Mouse (Mus musculus): ENCODE measurements around the gene Sept9. TPM values are rescaled to one million over a fixed set of nuclear protein-coding genes. Genes with fewer than 3 reads are reported as not detected.

The Sept9 gene
- polyA plus RNA-seq, 1 experiment from 2014 or later, result 208 TPM

DNA sequence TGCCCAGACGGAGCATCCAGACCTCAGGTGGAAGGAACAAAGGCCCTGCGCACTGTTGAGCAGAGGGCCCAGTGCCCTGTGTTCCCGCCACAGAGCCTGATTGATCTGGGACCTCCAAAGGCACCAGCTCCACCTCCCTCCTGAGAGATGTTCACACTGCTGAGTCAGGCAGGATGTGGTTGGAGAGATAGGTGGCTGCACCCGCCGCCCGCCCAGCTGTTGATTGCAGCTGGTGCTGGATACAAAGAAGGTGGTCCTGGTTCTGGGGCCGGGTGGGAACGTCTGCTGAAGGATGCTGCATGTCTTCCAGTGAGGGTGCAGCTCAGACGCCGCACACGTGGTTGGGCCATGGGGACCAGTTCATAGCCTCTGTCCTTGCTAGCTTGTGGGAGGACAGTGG, 93.0 kb downstream of the Sept9 start:
- Histone ChIP-seq H3K27me3 (ENCODE audit: control insufficient read depth, insufficient read depth, low read length) (no peaks in the 10 kb centered on the region), H3K9me3 (ENCODE audit: control insufficient read depth, low read length) (no peaks in the 10 kb centered on the region), H3K4me3 (ENCODE audit: low read depth, low read length) (no peak overlapping the region), H3K9ac (ENCODE audit: low read length) (no peak overlapping the region), H3K4me2 (ENCODE audit: low read depth, severe bottlenecking) (no peak overlapping the region), H3K36me3 (ENCODE audit: control insufficient read depth, insufficient read depth, low read length) (peaks cover 19% of the 10 kb centered on the region), H3K27ac (replicated peaks; ENCODE audit: low read depth, low read length) (no peak overlapping the region), H3K4me1 (ENCODE audit: control insufficient read depth, insufficient read depth, low read length) (peaks cover 4% of the 10 kb centered on the region)
- no peak for DNase-seq (ENCODE audit: low spot score)
- no peak for ATAC-seq (ENCODE audit: insufficient number of reproducible peaks, low FRiP score, low TSS enrichment, low read depth)
- 83% methylated on average over 11 of the region's 11 CpGs for WGBS

DNA sequence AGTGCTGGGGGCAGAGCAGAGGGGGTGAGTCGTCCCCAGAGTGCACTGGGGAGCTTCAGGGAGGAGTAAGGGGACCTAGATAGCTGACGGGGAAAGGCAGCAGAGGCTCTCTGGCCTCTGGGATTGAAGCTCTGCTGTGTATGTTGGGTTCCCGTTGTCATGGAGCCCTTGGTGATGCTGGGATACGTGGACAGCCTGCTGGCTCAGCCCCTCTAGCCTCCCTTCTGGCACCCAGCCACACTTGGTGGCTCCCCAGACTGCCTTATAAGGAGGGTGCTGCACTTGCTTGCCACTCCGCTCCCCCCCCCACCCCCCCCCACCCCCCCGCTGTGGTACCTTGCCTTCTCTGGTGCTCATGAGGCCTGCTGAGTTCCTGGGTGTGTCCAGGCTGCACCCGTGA, 95.8 kb downstream of the Sept9 start:
- ATAC-seq (ENCODE audit: insufficient number of reproducible peaks, low FRiP score, low TSS enrichment, low read depth), result no peak
- H3K27me3 ChIP-seq (ENCODE audit: control insufficient read depth, insufficient read depth, low read length), result no peaks in the 10 kb centered on the region
- H3K4me2 ChIP-seq (ENCODE audit: low read depth, severe bottlenecking), result no peak overlapping the region
- peaks cover 17% of the 10 kb centered on the region for H3K36me3 ChIP-seq (ENCODE audit: control insufficient read depth, insufficient read depth, low read length)
- H3K9me3 ChIP-seq (ENCODE audit: control insufficient read depth, low read length), result no peaks in the 10 kb centered on the region
- no peak for DNase-seq (ENCODE audit: low spot score)
- H3K4me1 ChIP-seq (ENCODE audit: control insufficient read depth, insufficient read depth, low read length), result peaks cover 4% of the 10 kb centered on the region
- no peak overlapping the region for H3K9ac ChIP-seq (ENCODE audit: low read length)
- no peak overlapping the region for H3K4me3 ChIP-seq (ENCODE audit: low read depth, low read length)
- H3K27ac ChIP-seq (replicated peaks; ENCODE audit: low read depth, low read length), result no peak overlapping the region
- WGBS, result 69% methylated on average over 7 of the region's 7 CpGs

DNA sequence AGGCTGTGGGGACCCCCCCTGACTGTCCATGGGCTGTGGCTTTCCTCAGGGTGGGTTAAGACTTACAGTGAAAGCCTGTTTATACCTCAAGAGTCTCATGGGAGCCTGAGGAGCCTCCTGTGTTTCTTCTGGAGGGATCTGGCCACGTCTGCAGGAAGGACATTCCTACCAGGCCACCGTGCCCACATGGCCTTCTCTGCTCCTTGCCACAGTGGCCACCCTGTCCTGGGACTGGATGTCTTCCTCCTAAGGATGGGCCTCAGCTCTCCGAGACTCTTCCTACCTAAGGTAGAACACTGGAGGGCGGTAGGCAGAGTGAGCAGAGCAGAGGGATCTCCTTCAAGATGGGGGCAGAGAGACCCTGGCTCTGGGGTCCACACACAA, 96.6 kb downstream of the Sept9 start:
- Histone ChIP-seq H3K27me3 (ENCODE audit: control insufficient read depth, insufficient read depth, low read length) (no peaks in the 10 kb centered on the region), H3K27ac (replicated peaks; ENCODE audit: low read depth, low read length) (no peak overlapping the region), H3K9ac (ENCODE audit: low read length) (no peak overlapping the region), H3K9me3 (ENCODE audit: control insufficient read depth, low read length) (no peaks in the 10 kb centered on the region), H3K36me3 (ENCODE audit: control insufficient read depth, insufficient read depth, low read length) (peaks cover 15% of the 10 kb centered on the region), H3K4me3 (ENCODE audit: low read depth, low read length) (no peak overlapping the region), H3K4me1 (ENCODE audit: control insufficient read depth, insufficient read depth, low read length) (peaks cover 4% of the 10 kb centered on the region), H3K4me2 (ENCODE audit: low read depth, severe bottlenecking) (no peak overlapping the region)
- 80% methylated on average over 4 of the region's 4 CpGs for WGBS
- DNase-seq (ENCODE audit: low spot score) (no peak), ATAC-seq (ENCODE audit: insufficient number of reproducible peaks, low FRiP score, low TSS enrichment, low read depth) (no peak)

DNA sequence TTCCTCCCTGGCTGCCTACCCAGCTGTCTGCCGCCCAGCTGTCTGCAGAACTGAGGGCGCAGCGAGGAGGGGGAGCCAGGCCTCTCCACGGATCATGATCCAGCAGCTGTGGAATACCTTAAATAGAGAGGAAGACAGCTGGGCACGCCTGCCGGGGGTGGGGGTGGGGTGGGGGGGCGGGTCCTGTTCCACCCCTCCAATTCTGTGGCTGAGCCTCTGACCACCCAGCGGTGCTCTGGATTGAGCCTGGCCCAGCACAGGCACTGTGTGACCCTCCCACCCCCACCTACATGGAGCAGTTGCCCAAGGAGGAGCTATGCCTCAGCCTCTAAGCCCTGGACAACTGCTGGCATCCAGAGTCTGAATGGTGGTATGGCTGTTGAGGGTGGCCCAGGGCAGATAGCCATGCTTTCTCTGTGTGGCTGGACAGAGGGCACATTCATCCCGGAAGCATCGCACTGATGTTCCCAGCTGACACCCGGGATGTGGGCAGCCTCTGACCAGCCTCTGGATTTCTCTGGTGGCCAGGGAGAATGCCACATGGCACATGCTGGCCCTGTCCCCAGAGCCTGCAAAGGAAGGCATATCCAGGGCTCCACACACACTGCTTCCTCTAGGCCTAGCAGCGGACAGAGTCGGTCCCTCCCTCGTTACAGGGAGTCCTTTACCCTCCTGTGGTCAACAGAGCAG, 97.2 kb downstream of the Sept9 start:
- peaks cover 15% of the 10 kb centered on the region for H3K36me3 ChIP-seq (ENCODE audit: control insufficient read depth, insufficient read depth, low read length)
- H3K27ac ChIP-seq (replicated peaks; ENCODE audit: low read depth, low read length), result no peak overlapping the region
- WGBS, result 74% methylated on average over 14 of the region's 14 CpGs
- H3K9ac ChIP-seq (ENCODE audit: low read length), result no peak overlapping the region
- no peak for DNase-seq (ENCODE audit: low spot score)
- H3K4me3 ChIP-seq (ENCODE audit: low read depth, low read length), result no peak overlapping the region
- H3K9me3 ChIP-seq (ENCODE audit: control insufficient read depth, low read length), result no peaks in the 10 kb centered on the region
- H3K4me2 ChIP-seq (ENCODE audit: low read depth, severe bottlenecking), result no peak overlapping the region
- ATAC-seq (ENCODE audit: insufficient number of reproducible peaks, low FRiP score, low TSS enrichment, low read depth), result peak; percentile 55; the same call in 1 of the 2 replicates
- peaks cover 4% of the 10 kb centered on the region for H3K4me1 ChIP-seq (ENCODE audit: control insufficient read depth, insufficient read depth, low read length)
- no peaks in the 10 kb centered on the region for H3K27me3 ChIP-seq (ENCODE audit: control insufficient read depth, insufficient read depth, low read length)

DNA sequence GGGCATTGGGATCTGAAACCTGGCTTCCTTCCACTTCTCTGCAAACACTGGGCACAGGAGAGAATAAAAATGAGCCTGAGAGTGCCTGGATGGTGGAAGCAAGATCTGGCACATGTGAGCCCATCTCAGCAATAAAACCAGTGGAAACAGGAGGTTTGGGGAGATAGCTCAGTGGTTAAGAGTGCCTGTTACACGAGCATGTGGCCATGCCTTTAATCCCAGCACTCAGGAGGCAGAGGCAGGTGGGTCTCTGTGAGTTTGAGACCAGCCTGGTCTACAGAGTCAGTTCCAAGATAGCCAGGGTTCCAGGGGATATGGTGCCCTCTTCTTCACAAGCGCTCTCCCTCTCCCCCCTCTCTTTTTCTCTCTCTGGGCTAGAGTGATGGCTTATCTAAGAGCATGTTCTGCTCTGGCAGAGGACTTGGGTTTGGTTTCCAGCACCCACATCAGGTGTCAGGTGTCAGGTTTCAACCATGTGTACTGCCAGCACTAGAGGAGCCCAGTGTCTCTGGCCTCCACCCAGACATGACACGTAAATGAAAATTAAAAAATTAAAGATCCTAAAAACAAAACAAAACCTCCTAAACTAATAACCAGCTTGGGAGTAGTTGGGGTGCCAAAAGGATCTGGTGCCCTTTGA, 97.8 kb downstream of the Sept9 start:
- no peak overlapping the region for H3K9ac ChIP-seq (ENCODE audit: low read length)
- no peak overlapping the region for H3K4me3 ChIP-seq (ENCODE audit: low read depth, low read length)
- no peak overlapping the region for H3K4me2 ChIP-seq (ENCODE audit: low read depth, severe bottlenecking)
- no peaks in the 10 kb centered on the region for H3K9me3 ChIP-seq (ENCODE audit: control insufficient read depth, low read length)
- H3K27ac ChIP-seq (replicated peaks; ENCODE audit: low read depth, low read length), result no peak overlapping the region
- peaks cover 14% of the 10 kb centered on the region for H3K36me3 ChIP-seq (ENCODE audit: control insufficient read depth, insufficient read depth, low read length)
- peaks cover 4% of the 10 kb centered on the region for H3K4me1 ChIP-seq (ENCODE audit: control insufficient read depth, insufficient read depth, low read length)
- DNase-seq (ENCODE audit: low spot score), result no peak
- 88% methylated on average over 3 of the region's 3 CpGs for WGBS
- ATAC-seq (ENCODE audit: insufficient number of reproducible peaks, low FRiP score, low TSS enrichment, low read depth), result no peak
- no peaks in the 10 kb centered on the region for H3K27me3 ChIP-seq (ENCODE audit: control insufficient read depth, insufficient read depth, low read length)

DNA sequence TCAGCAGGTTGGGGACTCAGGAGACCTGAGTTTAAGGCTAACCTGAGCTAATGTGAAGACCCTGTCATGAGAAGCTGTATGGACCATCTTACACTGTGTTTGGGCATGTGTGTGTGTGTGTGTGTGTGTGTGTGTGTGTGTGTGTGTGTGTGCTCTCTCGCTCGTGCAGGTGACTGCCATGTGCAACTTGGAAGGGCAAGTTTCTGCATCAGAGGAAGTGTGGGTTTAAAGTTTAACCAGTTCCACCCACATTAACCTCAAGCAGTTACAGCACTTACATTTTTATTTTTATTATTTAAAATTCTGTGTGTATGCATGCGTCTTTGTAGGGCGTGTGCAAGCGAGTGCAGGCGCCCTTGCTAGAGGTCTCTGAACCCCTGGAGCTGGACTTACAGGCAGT, 100.3 kb downstream of the Sept9 start:
- DNase-seq (ENCODE audit: low spot score) (no peak), ATAC-seq (ENCODE audit: insufficient number of reproducible peaks, low FRiP score, low TSS enrichment, low read depth) (no peak)
- no peaks in the 10 kb centered on the region for H3K27me3 ChIP-seq (ENCODE audit: control insufficient read depth, insufficient read depth, low read length)
- H3K4me2 ChIP-seq (ENCODE audit: low read depth, severe bottlenecking), result no peak overlapping the region
- H3K9ac ChIP-seq (ENCODE audit: low read length), result no peak overlapping the region
- H3K9me3 ChIP-seq (ENCODE audit: control insufficient read depth, low read length), result peaks cover 2% of the 10 kb centered on the region; the same call in 1 of the 2 replicates
- 92% methylated on average over 6 of the region's 6 CpGs for WGBS
- no peak overlapping the region for H3K27ac ChIP-seq (replicated peaks; ENCODE audit: low read depth, low read length)
- no peak overlapping the region for H3K4me3 ChIP-seq (ENCODE audit: low read depth, low read length)
- peaks cover 10% of the 10 kb centered on the region for H3K36me3 ChIP-seq (ENCODE audit: control insufficient read depth, insufficient read depth, low read length)
- peaks cover 5% of the 10 kb centered on the region for H3K4me1 ChIP-seq (ENCODE audit: control insufficient read depth, insufficient read depth, low read length)

DNA sequence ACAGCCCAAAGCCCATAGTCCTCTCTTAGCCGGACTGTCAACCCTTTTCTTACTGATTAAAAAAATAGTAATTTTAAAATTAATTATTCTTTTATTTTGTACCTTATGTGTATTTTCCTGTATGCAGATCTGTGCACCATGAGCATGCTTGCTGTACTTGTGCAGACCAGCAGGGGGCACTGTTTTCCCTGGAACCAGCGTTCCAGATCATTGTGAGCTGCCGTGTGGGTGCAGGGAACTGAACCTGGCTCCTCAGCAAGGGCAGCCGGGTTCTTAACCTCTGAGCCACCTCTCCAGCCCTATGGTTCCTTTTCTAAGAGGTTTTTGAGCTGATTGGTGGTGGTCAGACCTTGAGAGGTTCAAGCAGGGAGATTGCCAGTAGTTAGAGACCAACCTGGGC, 101.3 kb downstream of the Sept9 start:
- H3K4me2 ChIP-seq (ENCODE audit: low read depth, severe bottlenecking), result no peak overlapping the region
- H3K27me3 ChIP-seq (ENCODE audit: control insufficient read depth, insufficient read depth, low read length), result no peaks in the 10 kb centered on the region
- ATAC-seq (ENCODE audit: insufficient number of reproducible peaks, low FRiP score, low TSS enrichment, low read depth), result no peak
- peaks cover 10% of the 10 kb centered on the region for H3K36me3 ChIP-seq (ENCODE audit: control insufficient read depth, insufficient read depth, low read length)
- no peak for DNase-seq (ENCODE audit: low spot score)
- H3K9ac ChIP-seq (ENCODE audit: low read length), result no peak overlapping the region
- H3K4me1 ChIP-seq (ENCODE audit: control insufficient read depth, insufficient read depth, low read length), result peaks cover 5% of the 10 kb centered on the region
- peaks cover 2% of the 10 kb centered on the region; the same call in 1 of the 2 replicates for H3K9me3 ChIP-seq (ENCODE audit: control insufficient read depth, low read length)
- H3K27ac ChIP-seq (replicated peaks; ENCODE audit: low read depth, low read length), result peak overlapping the region; percentile 21; the same call in 1 of the 2 replicates
- WGBS, result 86% methylated on average over 4 of the region's 4 CpGs
- H3K4me3 ChIP-seq (ENCODE audit: low read depth, low read length), result no peak overlapping the region

DNA sequence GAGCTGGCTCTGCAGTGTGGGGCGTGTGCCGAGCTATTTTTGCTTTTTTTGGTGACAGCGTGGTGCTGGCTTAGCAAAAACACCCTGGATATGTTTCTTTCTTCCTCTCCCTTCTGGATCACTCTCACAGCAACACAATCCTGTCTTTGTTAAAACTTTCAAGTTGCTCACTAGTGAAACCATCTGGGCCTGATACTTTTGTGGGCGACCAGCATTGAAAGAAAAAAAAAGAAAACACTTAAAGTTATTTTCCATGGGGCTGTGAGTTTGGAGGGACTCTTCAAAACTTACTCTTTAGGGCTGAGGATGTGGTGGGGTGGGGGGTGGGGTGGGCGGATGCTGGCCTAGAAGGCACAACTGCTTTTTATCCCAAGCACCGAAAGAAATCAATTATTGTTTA, 102.3 kb downstream of the Sept9 start:
- H3K27me3 ChIP-seq (ENCODE audit: control insufficient read depth, insufficient read depth, low read length), result no peaks in the 10 kb centered on the region
- 80% methylated on average over 6 of the region's 6 CpGs for WGBS
- H3K9ac ChIP-seq (ENCODE audit: low read length), result no peak overlapping the region
- DNase-seq (ENCODE audit: low spot score), result no peak
- no peak overlapping the region for H3K4me2 ChIP-seq (ENCODE audit: low read depth, severe bottlenecking)
- H3K4me1 ChIP-seq (ENCODE audit: control insufficient read depth, insufficient read depth, low read length), result peaks cover 12% of the 10 kb centered on the region
- no peak overlapping the region for H3K27ac ChIP-seq (replicated peaks; ENCODE audit: low read depth, low read length)
- peaks cover 5% of the 10 kb centered on the region for H3K36me3 ChIP-seq (ENCODE audit: control insufficient read depth, insufficient read depth, low read length)
- H3K9me3 ChIP-seq (ENCODE audit: control insufficient read depth, low read length), result peaks cover 2% of the 10 kb centered on the region; the same call in 1 of the 2 replicates
- no peak for ATAC-seq (ENCODE audit: insufficient number of reproducible peaks, low FRiP score, low TSS enrichment, low read depth)
- H3K4me3 ChIP-seq (ENCODE audit: low read depth, low read length), result no peak overlapping the region
